Mouse (Mus musculus) heart, embryonic 15.5 days (tissue): ENCODE measurements around the gene Ubr3. TPM values are rescaled to one million over a fixed set of nuclear protein-coding genes. Genes with fewer than 3 reads are reported as not detected.
A peak's percentile ranks its signal among the peaks of the same experiment; 100 is the strongest.

Experiments used
- ATAC-seq: fragments of 200-750 bp; cut with Nextera tagmentation; replicated peaks from 2 replicates; pipeline ENCODE4 v1.8.0; 2017; ENCODE audit warnings: low read depth, moderate TSS enrichment; ENCODE audit not compliant: insufficient number of reproducible peaks, insufficient read depth, low FRiP score
- H3K27ac ChIP-seq: fragments of 300-500 bp; sonication (generic); 2 replicates; pipeline ENCODE4 v1.5.1; 2015; ENCODE audit warnings: mild to moderate bottlenecking, inconsistent platforms
- H3K27me3 ChIP-seq: fragments of 300-500 bp; sonication (generic); 2 replicates; pipeline ENCODE4 v1.6.1; 2015; ENCODE audit warnings: inconsistent platforms
- H3K36me3 ChIP-seq: fragments of 300-500 bp; sonication (generic); 2 replicates; pipeline ENCODE4 v1.6.1; 2015; ENCODE audit warnings: mild to moderate bottlenecking, inconsistent platforms
- H3K4me1 ChIP-seq: fragments of 300-500 bp; sonication (generic); replicated peaks from 2 replicates; pipeline ENCODE4 v1.6.1; 2015; ENCODE audit warnings: inconsistent platforms
- H3K4me2 ChIP-seq: fragments of 300-500 bp; sonication (generic); 2 replicates; pipeline ENCODE4 v1.6.1; 2015; ENCODE audit warnings: inconsistent platforms, mild to moderate bottlenecking, moderate library complexity
- H3K4me3 ChIP-seq: fragments of 300-500 bp; sonication (generic); 2 replicates; pipeline ENCODE4 v1.5.1; 2015; ENCODE audit warnings: mild to moderate bottlenecking, inconsistent platforms
- H3K9ac ChIP-seq: fragments of 300-500 bp; sonication (generic); 2 replicates; pipeline ENCODE4 v1.6.1; 2015; ENCODE audit warnings: mild to moderate bottlenecking, inconsistent platforms
- H3K9me3 ChIP-seq: fragments of 300-500 bp; sonication (generic); replicated peaks from 2 replicates; pipeline ENCODE4 v1.6.1; 2016; ENCODE audit warnings: inconsistent platforms
- WGBS: fragments of 180-500 bp; shearing (Covaris S2); methylation state at CpG from one replicate; pipeline ENCODE4 v1.1.7; 2015; ENCODE audit warnings: mixed read lengths; 5-methylcytosine and 5-hydroxymethylcytosine counted together
- polyA plus RNA-seq: library from polyadenylated mRNA; unstranded; fragments of >200 nt; fragmentation: Nextera tagmentation; extraction: Ambion mirVana; gene quantifications from 2 replicates; pipeline ENCODE4 v1.2.1, GENCODE M21; 2015

The Ubr3 gene
- 9.1 and 11.8 TPM in 2 replicates for polyA plus RNA-seq

DNA sequence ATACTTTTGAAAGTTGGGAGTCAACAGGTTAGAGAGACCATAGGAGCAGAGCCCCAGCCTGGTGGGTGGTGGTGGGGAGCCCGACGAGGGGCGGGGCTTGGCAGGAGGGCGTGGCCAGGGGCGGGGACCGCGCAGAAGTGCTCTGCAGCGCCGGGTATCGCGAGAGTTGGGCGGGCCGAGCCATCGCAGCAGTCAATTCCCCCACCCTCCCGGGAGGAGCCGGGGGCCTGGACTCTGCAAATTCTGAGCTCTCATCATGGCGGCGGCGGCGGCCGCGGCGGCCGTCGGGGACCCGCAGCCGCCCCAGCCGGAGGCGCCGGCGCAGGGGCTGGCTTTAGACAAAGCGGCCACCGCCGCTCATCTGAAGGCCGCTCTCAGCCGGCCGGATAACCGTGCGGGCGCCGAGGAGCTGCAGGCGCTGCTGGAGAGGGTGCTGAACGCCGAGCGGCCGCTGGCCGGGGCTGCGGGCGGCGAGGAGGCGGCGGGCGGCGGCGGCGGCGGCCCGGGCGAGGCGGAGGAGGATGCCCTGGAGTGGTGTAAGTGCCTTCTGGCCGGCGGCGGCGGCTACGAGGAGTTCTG is at the start of gene Ubr3:
Ubr3 (plus strand) TSS at position 208 of the 579 bp plus-strand sequence.
- WGBS = under 1% methylated on average over 54 of the region's 65 CpGs
- Histone ChIP-seq H3K4me2 (peak within 1 kb of the TSS; percentile 85), H3K9ac (peak within 1 kb of the TSS; percentile 100), H3K27ac (peak within 1 kb of the TSS; percentile 96), H3K36me3 (no peaks in the 10 kb centered on the region), H3K4me1 (peaks cover 12% of the 10 kb centered on the region), H3K4me3 (peak within 1 kb of the TSS; percentile 97), H3K27me3 (no peaks in the 10 kb centered on the region), H3K9me3 (no peaks in the 10 kb centered on the region)
- ATAC-seq = peak; percentile 98

DNA sequence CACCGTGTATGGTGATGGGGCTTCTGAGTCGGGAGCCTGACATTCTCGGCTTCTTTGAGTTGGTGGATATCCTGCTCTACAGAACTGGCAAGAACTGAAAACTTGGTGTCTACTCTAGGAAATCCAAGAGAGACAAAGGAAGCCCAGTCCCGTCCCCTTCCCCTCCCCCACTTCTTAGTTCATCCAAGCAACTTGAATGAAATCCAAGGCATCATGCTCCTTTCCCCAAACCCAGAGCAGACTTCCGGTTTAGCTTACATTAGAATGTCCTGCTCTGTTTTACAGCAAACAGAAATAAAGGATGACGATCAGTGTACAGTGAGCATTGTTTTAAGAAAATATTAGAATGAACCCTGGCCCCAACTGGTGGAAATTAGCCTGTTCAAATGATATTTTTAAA is 47.8 kb upstream of the Ubr3 start:
- Histone ChIP-seq H3K27me3 (no peaks in the 10 kb centered on the region), H3K9ac (no peak overlapping the region), H3K36me3 (no peaks in the 10 kb centered on the region), H3K4me3 (no peak overlapping the region), H3K4me1 (no peaks in the 10 kb centered on the region), H3K4me2 (no peak overlapping the region), H3K27ac (peak overlapping the region; percentile 56), H3K9me3 (no peaks in the 10 kb centered on the region)
- peak; percentile 27; the same call in 1 of the 2 replicates for ATAC-seq
- WGBS = 50% methylated on average over 6 of the region's 6 CpGs

DNA sequence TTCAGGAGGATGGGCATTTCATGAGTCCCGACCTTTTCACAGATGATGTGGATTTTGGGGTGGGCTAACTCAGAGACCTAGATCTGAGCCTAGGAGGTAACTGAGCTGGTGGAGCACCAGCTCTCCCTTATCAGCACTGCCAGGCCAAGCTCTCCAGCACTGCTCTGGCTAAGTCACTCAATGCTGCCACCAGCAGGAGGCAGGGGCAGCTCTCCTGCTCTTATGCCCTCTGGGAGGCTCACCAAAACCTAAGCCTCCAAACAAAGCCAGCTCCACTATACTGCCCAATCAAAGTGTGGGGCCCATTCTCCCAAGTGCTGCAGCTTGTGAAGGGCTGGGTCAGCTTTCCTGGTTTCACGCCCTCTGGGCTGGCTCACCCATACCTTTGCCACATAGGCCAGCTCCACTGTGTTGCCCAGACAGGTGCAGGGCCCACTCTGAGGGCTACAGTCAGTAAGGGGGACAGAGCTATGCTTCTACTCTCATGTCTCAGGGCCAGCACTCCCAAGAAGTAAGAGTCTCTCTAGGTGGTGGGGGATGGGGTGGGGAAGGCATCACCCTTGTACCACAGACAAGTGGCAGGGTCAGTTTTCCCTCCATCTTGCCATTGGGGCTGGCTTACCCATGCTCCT is 45.5 kb upstream of the Ubr3 start:
- Histone ChIP-seq H3K4me3 (no peak overlapping the region), H3K4me1 (no peaks in the 10 kb centered on the region), H3K4me2 (no peak overlapping the region), H3K27ac (no peak overlapping the region), H3K9ac (no peak overlapping the region), H3K36me3 (no peaks in the 10 kb centered on the region), H3K27me3 (no peaks in the 10 kb centered on the region), H3K9me3 (no peaks in the 10 kb centered on the region)
- WGBS = 71% methylated on average over 2 of the region's 2 CpGs
- ATAC-seq = no peak

DNA sequence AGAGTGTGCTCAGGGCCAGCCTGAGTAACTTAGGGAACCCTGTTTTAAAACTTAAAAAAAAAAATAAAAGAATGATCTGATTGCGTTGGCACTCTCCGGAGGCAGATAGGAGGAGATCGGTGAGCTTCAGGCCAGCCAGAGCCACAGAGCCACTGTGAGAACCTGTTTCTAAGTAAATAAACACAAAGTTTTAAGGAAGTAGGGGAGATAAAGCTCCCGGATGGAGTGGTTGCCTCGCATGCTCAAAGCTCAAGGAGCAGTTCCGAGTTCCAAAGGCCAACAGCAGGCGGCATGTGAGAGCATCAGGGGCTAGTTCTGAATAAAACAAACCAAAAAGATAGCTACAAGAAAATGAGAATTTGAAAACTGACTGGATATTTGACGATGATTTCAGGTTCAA is 40.7 kb upstream of the Ubr3 start:
- ATAC-seq = no peak
- Histone ChIP-seq H3K27ac (no peak overlapping the region), H3K27me3 (no peaks in the 10 kb centered on the region), H3K9ac (no peak overlapping the region), H3K36me3 (no peaks in the 10 kb centered on the region), H3K9me3 (no peaks in the 10 kb centered on the region), H3K4me1 (no peaks in the 10 kb centered on the region), H3K4me2 (no peak overlapping the region), H3K4me3 (no peak overlapping the region)
- WGBS = 27% methylated on average over 8 of the region's 8 CpGs

DNA sequence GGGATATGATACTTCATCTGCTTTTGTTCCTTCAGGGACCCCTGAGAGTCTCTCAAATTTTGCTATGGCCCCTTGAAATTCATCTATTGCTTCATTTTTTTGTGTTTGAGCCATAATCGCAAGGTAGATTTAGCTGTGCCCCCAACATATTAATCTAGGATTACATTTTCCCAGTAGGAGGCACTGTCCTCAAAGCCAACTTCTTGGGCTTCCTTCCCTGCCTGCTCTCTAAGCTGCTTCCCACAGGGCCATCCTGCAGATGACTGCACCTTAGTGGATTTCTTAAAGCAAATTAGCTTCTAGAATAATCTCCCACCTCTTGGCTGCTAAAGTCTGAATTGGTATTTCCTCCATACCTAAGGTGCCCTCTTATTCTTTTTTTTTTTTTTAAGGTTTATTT is 39.2 kb upstream of the Ubr3 start:
- Histone ChIP-seq H3K27ac (no peak overlapping the region), H3K9me3 (no peaks in the 10 kb centered on the region), H3K36me3 (no peaks in the 10 kb centered on the region), H3K4me3 (no peak overlapping the region), H3K9ac (no peak overlapping the region), H3K4me2 (no peak overlapping the region), H3K27me3 (no peaks in the 10 kb centered on the region), H3K4me1 (peaks cover 2% of the 10 kb centered on the region)
- ATAC-seq = no peak
- 71% methylated on average over 1 of the region's 1 CpGs for WGBS

DNA sequence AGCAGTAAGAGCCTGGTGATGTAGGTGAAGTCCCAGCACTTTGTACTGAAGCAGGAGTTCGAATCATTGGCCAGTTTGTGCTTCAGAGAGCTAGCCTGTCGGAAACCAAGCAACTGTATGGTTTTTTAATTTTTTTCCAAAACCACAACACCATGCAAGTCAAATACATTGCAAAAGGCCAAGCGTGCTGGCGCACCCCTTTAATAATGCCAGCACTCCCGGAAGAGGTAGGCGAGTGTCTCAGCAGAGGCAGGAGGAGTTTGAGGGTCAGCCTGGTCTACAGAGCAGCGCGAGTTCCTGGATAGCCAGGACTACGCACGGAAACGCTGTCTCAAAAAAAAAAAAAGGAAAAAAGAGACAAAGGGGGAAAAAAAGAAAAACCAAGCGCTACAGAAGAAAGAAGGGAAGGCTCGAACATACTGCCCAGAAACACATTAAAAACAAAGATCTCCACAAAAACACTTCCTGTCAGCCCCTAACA is 36.0 kb upstream of the Ubr3 start:
- Histone ChIP-seq H3K4me1 (peaks cover 8% of the 10 kb centered on the region), H3K9me3 (no peaks in the 10 kb centered on the region), H3K4me3 (peak overlapping the region; percentile 86), H3K36me3 (peaks cover 5% of the 10 kb centered on the region; the same call in 1 of the 2 replicates), H3K9ac (peak overlapping the region; percentile 52), H3K27ac (peak overlapping the region; percentile 91), H3K4me2 (peak overlapping the region; percentile 67), H3K27me3 (no peaks in the 10 kb centered on the region)
- whole genome bisulfite sequencing = 9% methylated on average over 12 of the region's 13 CpGs
- no peak for ATAC-seq

DNA sequence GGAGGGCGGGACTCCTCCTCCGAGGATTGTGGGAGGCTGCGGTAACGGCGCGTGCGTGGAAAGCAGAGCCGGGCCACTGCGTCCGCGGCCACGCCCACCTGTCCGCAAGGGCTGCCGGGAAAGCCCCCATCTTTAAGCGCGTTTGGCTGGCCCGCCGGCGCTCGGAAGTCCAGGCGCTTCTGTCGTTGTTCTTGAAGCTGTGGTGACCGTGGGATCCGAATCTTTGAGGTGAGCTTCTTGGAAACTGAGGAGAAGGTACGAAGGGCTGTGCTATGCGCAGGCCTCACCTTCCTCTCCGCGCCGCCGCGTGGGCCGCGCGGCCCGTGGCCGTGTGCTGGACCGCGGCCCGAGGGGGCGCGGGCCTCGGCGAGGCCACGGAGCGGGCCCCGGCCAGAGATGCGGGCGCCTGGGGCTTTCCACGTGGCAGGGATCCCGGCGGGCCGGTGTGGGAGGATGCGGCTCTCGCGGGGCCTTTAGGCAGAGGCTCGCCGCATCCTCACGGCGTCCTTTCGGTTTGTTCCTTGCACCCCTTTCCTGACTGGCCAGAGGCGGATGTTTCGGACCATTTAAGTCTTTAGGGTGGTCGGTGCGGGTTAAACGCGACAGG is 35.5 kb upstream of the Ubr3 start, which contains the start of gene Ssb:
Ssb (plus strand) TSS at position 78 of the 607 bp plus-strand sequence.
- peak within 1 kb of the TSS; percentile 91 for H3K9ac ChIP-seq
- H3K27me3 ChIP-seq = no peaks in the 10 kb centered on the region
- ATAC-seq = peak; percentile 95
- peak within 1 kb of the TSS; percentile 67 for H3K4me2 ChIP-seq
- peak within 1 kb of the TSS; percentile 86 for H3K4me3 ChIP-seq
- H3K9me3 ChIP-seq = no peaks in the 10 kb centered on the region
- peak within 1 kb of the TSS; percentile 91 for H3K27ac ChIP-seq
- WGBS = under 1% methylated on average over 64 of the region's 66 CpGs
- peaks cover 9% of the 10 kb centered on the region for H3K36me3 ChIP-seq
- H3K4me1 ChIP-seq = peaks cover 8% of the 10 kb centered on the region

DNA sequence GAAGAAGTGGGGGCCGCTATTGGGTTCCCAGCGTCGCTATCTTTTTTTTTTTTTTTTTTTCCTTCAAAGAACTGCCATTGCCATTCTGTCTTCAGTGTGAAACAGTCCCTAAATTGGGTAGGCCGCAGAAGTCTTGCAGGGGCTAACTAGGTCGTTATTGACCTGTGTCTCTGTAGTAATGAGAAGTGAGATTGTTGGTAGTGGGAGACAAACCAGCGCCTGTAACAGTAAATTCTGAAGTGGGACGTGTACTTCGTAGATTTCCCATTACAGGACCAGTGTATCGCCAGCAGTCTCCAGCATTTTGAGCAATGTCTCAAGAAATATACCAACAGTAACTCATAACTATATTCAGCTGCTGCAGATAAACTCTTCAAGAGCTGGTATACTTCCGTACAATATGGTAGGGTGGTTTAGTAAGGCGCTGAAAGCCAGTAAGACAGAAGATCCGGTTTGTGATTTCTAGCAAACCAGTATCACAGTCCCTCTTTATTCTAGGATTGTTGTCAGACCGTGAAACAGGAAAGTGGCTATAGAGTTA is 34.9 kb upstream of the Ubr3 start:
- Histone ChIP-seq H3K27me3 (no peaks in the 10 kb centered on the region), H3K4me2 (peak overlapping the region; percentile 62), H3K9me3 (no peaks in the 10 kb centered on the region), H3K27ac (peak overlapping the region; percentile 91), H3K9ac (peak overlapping the region; percentile 91), H3K4me1 (peaks cover 8% of the 10 kb centered on the region), H3K36me3 (peaks cover 15% of the 10 kb centered on the region), H3K4me3 (peak overlapping the region; percentile 86)
- 1% methylated on average over 13 of the region's 13 CpGs for WGBS
- no peak for ATAC-seq

DNA sequence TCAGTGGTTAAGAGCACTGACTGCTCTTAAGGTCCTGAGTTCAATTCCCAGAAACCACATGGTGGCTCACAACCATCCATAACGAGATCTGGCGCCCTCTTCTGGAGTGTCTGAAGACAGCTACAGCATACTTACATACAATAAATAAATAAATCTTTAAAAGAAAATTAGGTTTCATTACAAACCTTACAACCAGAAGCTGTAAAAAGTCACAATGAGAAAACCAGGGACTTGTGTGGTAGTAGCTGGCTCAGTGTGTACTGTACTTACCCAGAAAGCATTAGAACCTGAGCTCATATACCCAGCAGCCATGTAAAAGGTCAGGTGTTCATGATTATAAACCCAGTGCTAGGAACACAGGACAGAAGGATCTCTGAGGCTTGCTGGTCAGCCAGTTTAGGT is 13.1 kb upstream of the Ubr3 start:
- no peak overlapping the region for H3K9ac ChIP-seq
- no peak overlapping the region for H3K4me2 ChIP-seq
- H3K9me3 ChIP-seq = no peaks in the 10 kb centered on the region
- no peaks in the 10 kb centered on the region for H3K27me3 ChIP-seq
- peaks cover 9% of the 10 kb centered on the region; the same call in 1 of the 2 replicates for H3K4me1 ChIP-seq
- no peak overlapping the region for H3K27ac ChIP-seq
- 0 out of 2 replicates have a peak overlapping the region, but pooled peaks have one; percentile 73 for H3K4me3 ChIP-seq
- H3K36me3 ChIP-seq = 0 out of 2 replicates have a peak, but pooled peaks cover 3% of the 10 kb centered on the region
- WGBS = 62% methylated on average over 2 of the region's 2 CpGs
- no peak for ATAC-seq

DNA sequence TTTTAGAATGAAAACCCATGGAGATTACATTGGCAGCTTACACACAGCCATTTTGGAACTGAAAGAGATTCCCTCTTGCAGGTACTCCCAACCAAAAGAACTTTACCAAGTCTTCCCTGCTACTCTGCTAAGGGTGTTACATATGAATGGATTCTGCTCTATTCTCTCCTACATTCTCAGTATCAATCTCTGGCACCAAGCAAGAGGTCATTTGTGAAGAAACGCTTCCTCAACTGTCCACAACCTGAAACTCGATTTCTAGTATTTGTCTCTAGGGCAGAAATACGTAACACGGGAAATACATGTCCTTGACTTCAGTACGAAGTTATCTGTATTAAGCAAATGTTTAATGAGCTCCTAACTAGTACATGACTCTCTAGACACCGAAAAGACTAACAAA is 12.5 kb upstream of the Ubr3 start:
- Histone ChIP-seq H3K4me1 (peaks cover 9% of the 10 kb centered on the region; the same call in 1 of the 2 replicates), H3K36me3 (0 out of 2 replicates have a peak, but pooled peaks cover 3% of the 10 kb centered on the region), H3K27ac (no peak overlapping the region), H3K27me3 (no peaks in the 10 kb centered on the region), H3K9me3 (no peaks in the 10 kb centered on the region), H3K4me3 (peak overlapping the region; percentile 73), H3K9ac (peak overlapping the region; percentile 73), H3K4me2 (peak overlapping the region; percentile 65)
- ATAC-seq = no peak
- WGBS = 48% methylated on average over 6 of the region's 6 CpGs

DNA sequence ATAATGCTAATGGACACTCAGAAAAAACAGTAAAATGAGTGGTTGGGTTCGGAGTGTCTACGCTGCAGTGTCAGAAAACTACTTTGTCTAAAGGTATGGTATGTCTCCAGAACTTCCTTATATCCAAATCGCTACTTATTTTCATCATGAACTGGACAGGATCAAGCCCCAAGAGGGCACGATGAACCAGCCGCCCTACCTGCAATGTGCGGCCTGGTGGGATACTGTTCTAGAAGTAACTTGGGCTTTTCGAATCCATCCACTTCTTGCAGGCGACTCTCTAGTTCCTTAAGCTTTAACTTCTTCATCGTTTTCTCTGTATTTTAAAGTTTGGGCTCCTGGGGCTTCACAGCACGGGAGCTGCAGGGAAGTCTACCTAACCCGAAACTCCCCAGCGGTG is 12.0 kb upstream of the Ubr3 start:
- Histone ChIP-seq H3K4me2 (peak overlapping the region; percentile 65), H3K27me3 (no peaks in the 10 kb centered on the region), H3K4me1 (peaks cover 9% of the 10 kb centered on the region; the same call in 1 of the 2 replicates), H3K9ac (peak overlapping the region; percentile 73), H3K27ac (peak overlapping the region; percentile 64), H3K9me3 (no peaks in the 10 kb centered on the region), H3K4me3 (peak overlapping the region; percentile 73), H3K36me3 (no peaks in the 10 kb centered on the region)
- 6% methylated on average over 12 of the region's 12 CpGs for WGBS
- ATAC-seq = no peak
